In the genomic region with DNA sequence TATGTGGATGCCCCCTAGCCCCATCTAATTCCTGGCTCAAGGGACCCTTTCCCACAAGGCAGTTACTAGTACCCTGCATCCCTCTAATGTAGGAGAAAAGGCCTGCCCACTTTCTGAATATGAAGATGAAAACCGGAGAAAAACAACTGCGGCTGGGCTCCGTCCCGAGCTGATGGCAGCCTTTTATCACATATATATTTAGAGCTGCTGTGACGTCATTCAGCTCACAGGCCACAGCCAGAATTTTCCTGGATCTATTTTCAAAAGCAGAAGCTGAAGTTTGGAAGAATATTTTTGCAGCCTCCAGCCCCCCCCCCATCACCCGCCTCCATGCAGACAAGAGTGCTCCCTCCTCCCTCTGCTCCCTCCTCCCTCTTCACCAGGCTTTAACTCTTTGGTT, we compare ENCODE assay signal across 11 mouse cellular contexts. TPM values are rescaled to one million over a fixed set of nuclear protein-coding genes. Genes with fewer than 3 reads are reported as not detected.
DNase-seq lines count a peak whose midpoint lies in the region; ATAC-seq and TF ChIP-seq lines count a peak whose summit lies in the region.
"Had no signal": no experiment of that assay in that cellular context is flagged by ENCODE, and none has a peak within 500 bp of the region (broad histone marks: within the 10 kb centered on the region; RNA-seq: fewer than 3 reads in every experiment).

No protein-coding gene starts in this region.

- no peaks in the 10 kb centered on the region for H3K27me3 ChIP-seq in intestine, postnatal 0 days (replicated peaks; ENCODE audit: control insufficient read depth, insufficient read depth, low read length)
- H3K27me3 ChIP-seq: neural tube, embryonic 13.5 days had no signal

- H3K4me2 ChIP-seq in intestine, postnatal 0 days (replicated peaks; ENCODE audit: low read depth) = no peak overlapping the region
- H3K4me2 ChIP-seq: neural tube, embryonic 13.5 days had no signal

- no peaks in the 10 kb centered on the region for H3K9me3 ChIP-seq in intestine, postnatal 0 days (ENCODE audit: control insufficient read depth)
- H3K9me3 ChIP-seq: G1E; neural tube, embryonic 13.5 days had no signal

- peak; percentile 42 for DNase-seq in cerebellum, adult 11-12 months
- no peak for DNase-seq in cerebellum, postnatal 4 days (ENCODE audit: low spot score in 2 of 2)
- peak; percentile 80 for DNase-seq in left cerebral cortex, adult 11 months (ENCODE audit: low spot score)
- DNase-seq in left cerebral cortex, postnatal 4 days = no peak
- DNase-seq in heart, postnatal 10 days = peak; percentile 38 to 59
- peak; percentile 83 to 93 for DNase-seq in right cerebral cortex, postnatal 10 days (ENCODE audit: low spot score in 2 of 2)
- no peak for DNase-seq in adipocyte (ENCODE audit: low spot score)
- DNase-seq: cerebellum, postnatal 36 days had no signal

- no peak for ATAC-seq in intestine, postnatal 0 days

- H3K9ac ChIP-seq in intestine, postnatal 0 days (ENCODE audit: low read depth, low read length) = no peak overlapping the region
- H3K9ac ChIP-seq: neural tube, embryonic 13.5 days had no signal

- H3K4me3 ChIP-seq in intestine, postnatal 0 days (ENCODE audit: low read depth, low read length) = no peak overlapping the region
- H3K4me3 ChIP-seq: neural tube, embryonic 13.5 days had no signal

- H3K4me1 ChIP-seq in intestine, postnatal 0 days (replicated peaks; ENCODE audit: control insufficient read depth, insufficient read depth, low read length) = no peaks in the 10 kb centered on the region

- H3K27ac ChIP-seq in intestine, postnatal 0 days (ENCODE audit: low read depth, low read length) = no peak overlapping the region
- H3K27ac ChIP-seq: neural tube, embryonic 13.5 days had no signal

- intact Hi-C loops in left cerebral cortex, postnatal 4 days (cut with DNase I) = no loop called here
- intact Hi-C loops in heart, postnatal 10 days (cut with DNase I) = no loop called here

- H3K36me3 ChIP-seq in intestine, postnatal 0 days (ENCODE audit: control insufficient read depth, insufficient read depth) = peaks cover 50% of the 10 kb centered on the region; the same call in 1 of the 2 replicates
- H3K36me3 ChIP-seq: neural tube, embryonic 13.5 days had no signal

- TF ChIP-seq CTCF in intestine, postnatal 0 days (IDR thresholded peaks at IDR 0.05; ENCODE audit: low read depth) = no peak

- 70% methylated on average over 6 of the region's 6 CpGs for WGBS in intestine, postnatal 0 days

RNA-seq across cellular contexts. Expression of gene Dock3, which starts 27.9 kb away (rescaled TPM):
- 100 to 1,000 TPM; 159 to 181 TPM for total RNA-seq in left cerebral cortex, postnatal 4 days (2021)
- total RNA-seq in heart, postnatal 10 days (2021) = 1 to 10 TPM; 1.1 to 1.4 TPM
- polyA plus RNA-seq in intestine, postnatal 0 days (2015; fragmentation: Nextera tagmentation; extraction: Ambion mirVana) = 0.60 and 0.95 TPM in 2 replicates
- polyA plus RNA-seq: G1E had no signal

RNA-seq across cellular contexts. Expression of gene Mapkapk3, which starts 30.1 kb away (rescaled TPM):
- total RNA-seq in left cerebral cortex, postnatal 4 days (2021) = 1 to 10 TPM; 3.3 to 4.8 TPM
- total RNA-seq in heart, postnatal 10 days (2021) = 10 to 100 TPM; 22.1 to 23.3 TPM
- polyA plus RNA-seq in intestine, postnatal 0 days (2015; fragmentation: Nextera tagmentation; extraction: Ambion mirVana) = 26.2 and 30.4 TPM in 2 replicates

RNA-seq across cellular contexts. Expression of gene Cish, which starts 36.3 kb away (rescaled TPM):
- total RNA-seq in left cerebral cortex, postnatal 4 days (2021) = 10 to 100 TPM; 16.4 to 17.5 TPM
- total RNA-seq in heart, postnatal 10 days (2021) = 100 to 1,000 TPM; 212 to 269 TPM
- polyA plus RNA-seq in intestine, postnatal 0 days (2015; fragmentation: Nextera tagmentation; extraction: Ambion mirVana) = 9.4 and 12.1 TPM in 2 replicates

Comparison
In these comparisons a context has a peak if more than half of its experiments do, and no peak if none do; other contexts are left out.
1. DNase-seq: peak in cerebellum, adult 11-12 months (single experiment), left cerebral cortex, adult 11 months (single experiment), heart, postnatal 10 days (2 of 2) and right cerebral cortex, postnatal 10 days (2 of 2); none in cerebellum, postnatal 4 days (0 of 2), left cerebral cortex, postnatal 4 days (single experiment) and adipocyte (single experiment).
2. RNA of gene Dock3, which starts 27.9 kb away (total RNA-seq): 159 to 181 TPM in left cerebral cortex, postnatal 4 days; 1.1 to 1.4 TPM in heart, postnatal 10 days; every median in the first group is over 10 times any median in the second.
3. RNA of gene Cish, which starts 36.3 kb away (total RNA-seq): 212 to 269 TPM in heart, postnatal 10 days; 16.4 to 17.5 TPM in left cerebral cortex, postnatal 4 days; every median in the first group is over 10 times any median in the second.